Mouse (Mus musculus) liver, postnatal 0 days (tissue): ENCODE data around the gene Fam111a. TPM values are rescaled to one million over a fixed set of nuclear protein-coding genes. Genes with fewer than 3 reads are reported as not detected.

ENCODE experiments used
- ATAC-seq: fragments of 200-750 bp; cut with Nextera tagmentation; 2 replicates; pipeline ENCODE4 v1.8.0; 2017; ENCODE audit warnings: mild to moderate bottlenecking, moderate library complexity
- DNase-seq: peaks from one replicate; pipeline ENCODE4 v3.0.0-alpha.2; 2016
- H3K27ac ChIP-seq: fragments of 300-500 bp; sonication (generic); 2 replicates; pipeline ENCODE4 v1.5.1; 2014; ENCODE audit warnings: antibody characterized with exemption, moderate library complexity, mild to moderate bottlenecking, low read depth
- H3K27me3 ChIP-seq: fragments of 300-500 bp; sonication (generic); 2 replicates; pipeline ENCODE4 v1.6.1; 2014; ENCODE audit warnings: low read length, control low read depth, mixed read lengths; ENCODE audit not compliant: insufficient read depth
- H3K36me3 ChIP-seq: fragments of 300-500 bp; sonication (generic); replicated peaks from 2 replicates; pipeline ENCODE4 v1.6.1; 2014; ENCODE audit warnings: mild to moderate bottlenecking, control low read depth, low read length, moderate library complexity, mixed read lengths; ENCODE audit not compliant: insufficient read depth
- H3K4me1 ChIP-seq: fragments of 300-500 bp; sonication (generic); 2 replicates; pipeline ENCODE4 v1.6.1; 2014; ENCODE audit warnings: antibody characterized with exemption, mild to moderate bottlenecking, control low read depth; ENCODE audit not compliant: insufficient read depth
- H3K4me2 ChIP-seq: fragments of 300-500 bp; sonication (generic); 2 replicates; pipeline ENCODE4 v1.6.1; 2014; ENCODE audit warnings: low read depth, mild to moderate bottlenecking, low read length, moderate library complexity, mixed read lengths
- H3K4me3 ChIP-seq: fragments of 300-500 bp; sonication (generic); 2 replicates; pipeline ENCODE4 v1.5.1; 2014; ENCODE audit warnings: low read depth, low read length
- H3K9ac ChIP-seq: fragments of 300-500 bp; sonication (generic); replicated peaks from 2 replicates; pipeline ENCODE4 v1.6.1; 2014; ENCODE audit warnings: mild to moderate bottlenecking, moderate library complexity
- H3K9me3 ChIP-seq: fragments of 300-500 bp; sonication (generic); 2 replicates; pipeline ENCODE4 v1.6.1; 2016; ENCODE audit warnings: mild to moderate bottlenecking, control low read depth, low read length, mixed read lengths
- CTCF ChIP-seq: sonication (generic); IDR thresholded peaks from 2 replicates; pipeline ENCODE4 v1.5.1; 2016; ENCODE audit warnings: antibody characterized with exemption, low read depth
- EP300 ChIP-seq: IDR thresholded peaks from 2 replicates; pipeline ENCODE4 v1.6.1; 2016; ENCODE audit warnings: antibody characterized with exemption, low read depth, mild to moderate bottlenecking
- WGBS: fragments of 180-500 bp; shearing (Covaris S2); extraction: QIAGEN DNeasy Blood & Tissue Kit; methylation state at CpG from one replicate; pipeline ENCODE4 v1.1.7; 2014; ENCODE audit not compliant: insufficient replicate concordance; 5-methylcytosine and 5-hydroxymethylcytosine counted together
- polyA plus RNA-seq: library from polyadenylated mRNA; unstranded; fragments of >200 nt; fragmentation: Nextera tagmentation; extraction: Ambion mirVana; gene quantifications from 2 replicates; pipeline ENCODE4 v1.2.1, GENCODE M21; 2015

Gene Fam111a
- polyA plus RNA-seq, 1 experiment from 2014 or later, result 15.4 TPM

GRCm38 (mm10) chr19:12523377-12523776, 22.2 kb upstream of the Fam111a start:
- WGBS, result 51% methylated on average over 4 of the region's 4 CpGs
- Histone ChIP-seq H3K36me3 (no peaks in the 10 kb centered on the region), H3K4me3 (no peak overlapping the region), H3K27ac (no peak overlapping the region), H3K4me1 (no peaks in the 10 kb centered on the region), H3K9me3 (no peaks in the 10 kb centered on the region), H3K27me3 (no peaks in the 10 kb centered on the region), H3K9ac (no peak overlapping the region), H3K4me2 (no peak overlapping the region)
- DNase-seq (no peak), ATAC-seq (no peak)
- TF ChIP-seq CTCF (no peak), EP300 (no peak)

- no peaks in the 10 kb centered on the region for H3K36me3 ChIP-seq
- TF ChIP-seq EP300 (no peak), CTCF (no peak)
- no peak overlapping the region for H3K27ac ChIP-seq
- H3K9ac ChIP-seq, result no peak overlapping the region
- no peak overlapping the region for H3K4me2 ChIP-seq
- DNase-seq (no peak), ATAC-seq (no peak)
- H3K27me3 ChIP-seq, result no peaks in the 10 kb centered on the region
- H3K4me3 ChIP-seq, result no peak overlapping the region
- H3K4me1 ChIP-seq, result no peaks in the 10 kb centered on the region
- no peaks in the 10 kb centered on the region for H3K9me3 ChIP-seq
Measured at GRCm38 (mm10) chr19:12537168-12537567, 8.4 kb upstream of the Fam111a start.

- no peak overlapping the region for H3K27ac ChIP-seq
- H3K4me2 ChIP-seq, result no peak overlapping the region
- H3K36me3 ChIP-seq, result no peaks in the 10 kb centered on the region
- H3K4me1 ChIP-seq, result no peaks in the 10 kb centered on the region
- TF ChIP-seq CTCF (no peak), EP300 (no peak)
- no peak overlapping the region for H3K9ac ChIP-seq
- DNase-seq, result no peak
- H3K9me3 ChIP-seq, result no peaks in the 10 kb centered on the region
- H3K4me3 ChIP-seq, result no peak overlapping the region
- no peak for ATAC-seq
- no peaks in the 10 kb centered on the region for H3K27me3 ChIP-seq
- WGBS, result 67% methylated on average over 1 of the region's 1 CpGs
Measured at GRCm38 (mm10) chr19:12539975-12540374, 5.6 kb upstream of the Fam111a start.

GRCm38 (mm10) chr19:12540727-12541126, 4.8 kb upstream of the Fam111a start:
- H3K9ac ChIP-seq, result no peak overlapping the region
- WGBS, result 44% methylated on average over 3 of the region's 3 CpGs
- H3K27me3 ChIP-seq, result no peaks in the 10 kb centered on the region
- ATAC-seq (no peak), DNase-seq (no peak)
- H3K36me3 ChIP-seq, result no peaks in the 10 kb centered on the region
- no peak overlapping the region for H3K4me3 ChIP-seq
- H3K9me3 ChIP-seq, result no peaks in the 10 kb centered on the region
- H3K27ac ChIP-seq, result no peak overlapping the region
- no peaks in the 10 kb centered on the region for H3K4me1 ChIP-seq
- TF ChIP-seq EP300, result no peak
- TF ChIP-seq CTCF, result no peak
- H3K4me2 ChIP-seq, result no peak overlapping the region

GRCm38 (mm10) chr19:12541644-12542043, 3.9 kb upstream of the Fam111a start:
- 25% methylated on average over 2 of the region's 2 CpGs for WGBS
- no peaks in the 10 kb centered on the region for H3K36me3 ChIP-seq
- no peak for ATAC-seq

GRCm38 (mm10) chr19:12549166-12549565, 3.6 kb downstream of the Fam111a start:
- Histone ChIP-seq H3K9me3 (no peaks in the 10 kb centered on the region), H3K36me3 (no peaks in the 10 kb centered on the region), H3K27me3 (no peaks in the 10 kb centered on the region), H3K4me2 (no peak overlapping the region), H3K4me3 (no peak overlapping the region), H3K27ac (no peak overlapping the region), H3K4me1 (no peaks in the 10 kb centered on the region), H3K9ac (no peak overlapping the region)
- WGBS, result 55% methylated on average over 5 of the region's 5 CpGs
- ATAC-seq (no peak), DNase-seq (peak; percentile 45)
- TF ChIP-seq CTCF (peak; percentile 67), EP300 (no peak)

More at GRCm38 (mm10) chr19:12541644-12542043, 3.9 kb upstream of the Fam111a start:
- Histone ChIP-seq H3K9me3 (no peaks in the 10 kb centered on the region), H3K4me3 (no peak overlapping the region), H3K4me2 (no peak overlapping the region), H3K4me1 (no peaks in the 10 kb centered on the region), H3K9ac (no peak overlapping the region), H3K27me3 (no peaks in the 10 kb centered on the region), H3K27ac (no peak overlapping the region)
- TF ChIP-seq EP300 (no peak), CTCF (no peak)
- no peak for DNase-seq
